In genomic region chr1:37478416-37478815, GRCm38 (mm10) we compare ENCODE assay signal across 11 mouse cellular contexts. TPM values are rescaled to one million over a fixed set of nuclear protein-coding genes. Genes with fewer than 3 reads are reported as not detected.
DNase-seq lines count a peak whose midpoint lies in the region; ATAC-seq and TF ChIP-seq lines count a peak whose summit lies in the region.
"Had no signal": no experiment of that assay in that cellular context is flagged by ENCODE, and none has a peak within 500 bp of the region (broad histone marks: within the 10 kb centered on the region; RNA-seq: fewer than 3 reads in every experiment).

No protein-coding gene starts in this region.

- no peaks in the 10 kb centered on the region for H3K27me3 ChIP-seq in hindbrain, postnatal 0 days (ENCODE audit: insufficient read depth, low read length)
- no peaks in the 10 kb centered on the region for H3K27me3 ChIP-seq in hindbrain, embryonic 12.5 days
- H3K27me3 ChIP-seq in heart, embryonic 14.5 days (ENCODE audit: control insufficient read depth, insufficient read depth, low read length) = no peaks in the 10 kb centered on the region
- H3K27me3 ChIP-seq in midbrain, embryonic 10.5 days (ENCODE audit: low read depth, poor library complexity, severe bottlenecking) = no peaks in the 10 kb centered on the region
- H3K27me3 ChIP-seq: Patski had no signal

- H3K4me3 ChIP-seq in hindbrain, postnatal 0 days (ENCODE audit: low read length) = no peak overlapping the region
- no peak overlapping the region for H3K4me3 ChIP-seq in hindbrain, embryonic 12.5 days
- H3K4me3 ChIP-seq in heart, embryonic 14.5 days (ENCODE audit: control insufficient read depth in 1 of 2, insufficient read depth in 1 of 2, low read depth in 1 of 2, low read length in 2 of 2) = no peak overlapping the region
- no peak overlapping the region for H3K4me3 ChIP-seq in midbrain, embryonic 10.5 days

- no peak for TF ChIP-seq CTCF in hindbrain, postnatal 0 days (IDR thresholded peaks at IDR 0.05; ENCODE audit: low read depth)

- 54% methylated on average over 7 of the region's 7 CpGs for WGBS in hindbrain, postnatal 0 days
- 75% methylated on average over 7 of the region's 7 CpGs for WGBS in hindbrain, embryonic 12.5 days
- WGBS in heart, embryonic 14.5 days = 23% methylated on average over 7 of the region's 7 CpGs
- WGBS in midbrain, embryonic 10.5 days = 84% methylated on average over 7 of the region's 7 CpGs

- no peaks in the 10 kb centered on the region for H3K36me3 ChIP-seq in hindbrain, postnatal 0 days (ENCODE audit: insufficient read depth, low read length)
- H3K36me3 ChIP-seq in hindbrain, embryonic 12.5 days = no peaks in the 10 kb centered on the region
- H3K36me3 ChIP-seq in heart, embryonic 14.5 days (ENCODE audit: control insufficient read depth, insufficient read depth, low read length) = no peaks in the 10 kb centered on the region
- no peaks in the 10 kb centered on the region for H3K36me3 ChIP-seq in midbrain, embryonic 10.5 days

- no peak for ATAC-seq in hindbrain, postnatal 0 days
- no peak for ATAC-seq in hindbrain, embryonic 12.5 days (ENCODE audit: low FRiP score)
- ATAC-seq in heart, embryonic 14.5 days (ENCODE audit: insufficient number of reproducible peaks, insufficient read depth, low FRiP score, low read depth) = no peak
- peak; percentile 45 for ATAC-seq in megakaryocyte progenitor cell, adult 5-6 weeks (replicated peaks; ENCODE audit: poor library complexity)
- ATAC-seq: Patski had no signal

- no peaks in the 10 kb centered on the region; the same call in 1 of the 2 replicates for H3K4me1 ChIP-seq in hindbrain, postnatal 0 days (ENCODE audit: insufficient read depth, low read length)
- H3K4me1 ChIP-seq in hindbrain, embryonic 12.5 days = no peaks in the 10 kb centered on the region
- peaks cover 6 to 11% of the 10 kb centered on the region in 2 experiments for H3K4me1 ChIP-seq in heart, embryonic 14.5 days (ENCODE audit: control insufficient read depth in 2 of 2, insufficient read depth in 2 of 2, low read length in 2 of 2)
- H3K4me1 ChIP-seq in midbrain, embryonic 10.5 days = no peaks in the 10 kb centered on the region

- H3K9me3 ChIP-seq in hindbrain, postnatal 0 days (ENCODE audit: low read length) = no peaks in the 10 kb centered on the region
- no peaks in the 10 kb centered on the region for H3K9me3 ChIP-seq in hindbrain, embryonic 12.5 days (replicated peaks)
- no peaks in the 10 kb centered on the region for H3K9me3 ChIP-seq in heart, embryonic 14.5 days (ENCODE audit: control insufficient read depth, low read length)
- no peaks in the 10 kb centered on the region for H3K9me3 ChIP-seq in midbrain, embryonic 10.5 days (replicated peaks)

- H3K4me2 ChIP-seq in hindbrain, postnatal 0 days (ENCODE audit: low read depth, low read length) = 0 out of 2 replicates have a peak overlapping the region, but pooled peaks have one; percentile 22
- no peak overlapping the region for H3K4me2 ChIP-seq in hindbrain, embryonic 12.5 days (replicated peaks)
- peak overlapping the region; percentile 45 for H3K4me2 ChIP-seq in heart, embryonic 14.5 days (ENCODE audit: low read length)
- H3K4me2 ChIP-seq: hindbrain, embryonic 14.5 days had no signal

- DNase-seq in hindbrain, postnatal 0 days (ENCODE audit: low spot score) = no peak
- peak; percentile 90 for DNase-seq in MEL-GATA-1-ER (ENCODE audit: extremely low read depth, low read depth)
- DNase-seq in left cerebral cortex, adult 18-20 months (ENCODE audit: low spot score in 2 of 2) = no peak
- no peak for DNase-seq in adrenal gland, postnatal 36 days
- no peak for DNase-seq in midbrain, embryonic 10.5 days (ENCODE audit: low spot score)
- DNase-seq: cerebellum, adult 11-12 months had no signal

- H3K9ac ChIP-seq in hindbrain, postnatal 0 days (replicated peaks; ENCODE audit: low read length) = no peak overlapping the region
- H3K9ac ChIP-seq in hindbrain, embryonic 12.5 days = no peak overlapping the region
- no peak overlapping the region for H3K9ac ChIP-seq in heart, embryonic 14.5 days (ENCODE audit: low read length)
- H3K9ac ChIP-seq: hindbrain, embryonic 14.5 days had no signal

- H3K27ac ChIP-seq in hindbrain, postnatal 0 days = 0 out of 2 replicates have a peak overlapping the region, but pooled peaks have one; percentile 11
- H3K27ac ChIP-seq in hindbrain, embryonic 12.5 days = no peak overlapping the region
- peak overlapping the region; percentile 9 to 47; a peak in 3 of 4 replicates for H3K27ac ChIP-seq in heart, embryonic 14.5 days (replicated peaks in 1 of 2; ENCODE audit: control insufficient read depth in 1 of 2, insufficient read depth in 1 of 2, low read depth in 2 of 2, low read length in 2 of 2)
- no peak overlapping the region for H3K27ac ChIP-seq in midbrain, embryonic 10.5 days (replicated peaks)
- H3K27ac ChIP-seq: hindbrain, embryonic 14.5 days had no signal

RNA-seq across cellular contexts. Expression of gene Unc50, which starts 48.5 kb away (rescaled TPM):
- total RNA-seq in hindbrain, postnatal 0 days (2014; rRNA removed) = 63.4 and 70.8 TPM in 2 replicates
- 135 and 138 TPM in 2 replicates for polyA plus RNA-seq in hindbrain, postnatal 0 days (2015; fragmentation: Nextera tagmentation; extraction: Ambion mirVana)
- 113 and 114 TPM in 2 replicates for polyA plus RNA-seq in hindbrain, embryonic 12.5 days (2016; fragmentation: Nextera tagmentation; extraction: Ambion mirVana)
- polyA plus RNA-seq in heart, embryonic 14.5 days (2014; fragmentation: Nextera tagmentation; extraction: Ambion mirVana) = 83.8 and 91.0 TPM in 2 replicates
- total RNA-seq in megakaryocyte progenitor cell, adult 5-6 weeks (2015) = 79.2 and 90.5 TPM in 2 replicates
- total RNA-seq in megakaryocyte progenitor cell, adult 5-6 weeks (2017) = 51.2 and 55.2 TPM in 2 replicates
- 10 to 100 TPM; 58.5 to 59.5 TPM for total RNA-seq in left cerebral cortex, adult 18-20 months (2021)
- 10 to 100 TPM; 65.1 to 73.8 TPM for total RNA-seq in adrenal gland, postnatal 36 days (2021)
- 125 TPM in 2 replicates for polyA plus RNA-seq in midbrain, embryonic 10.5 days (2016; fragmentation: Nextera tagmentation; extraction: Ambion mirVana)

RNA-seq across cellular contexts. Expression of gene Coa5, which starts 48.5 kb away (rescaled TPM):
- 44.4 and 48.7 TPM in 2 replicates for total RNA-seq in hindbrain, postnatal 0 days (2014; rRNA removed)
- 40.9 and 43.7 TPM in 2 replicates for polyA plus RNA-seq in hindbrain, postnatal 0 days (2015; fragmentation: Nextera tagmentation; extraction: Ambion mirVana)
- 52.3 and 53.5 TPM in 2 replicates for polyA plus RNA-seq in hindbrain, embryonic 12.5 days (2016; fragmentation: Nextera tagmentation; extraction: Ambion mirVana)
- 72.0 and 78.3 TPM in 2 replicates for polyA plus RNA-seq in heart, embryonic 14.5 days (2014; fragmentation: Nextera tagmentation; extraction: Ambion mirVana)
- 84.4 and 88.5 TPM in 2 replicates for total RNA-seq in megakaryocyte progenitor cell, adult 5-6 weeks (2015)
- 61.6 and 68.1 TPM in 2 replicates for total RNA-seq in megakaryocyte progenitor cell, adult 5-6 weeks (2017)
- 10 to 100 TPM; 66.0 to 66.1 TPM for total RNA-seq in left cerebral cortex, adult 18-20 months (2021)
- 100 to 1,000 TPM; 103 to 112 TPM for total RNA-seq in adrenal gland, postnatal 36 days (2021)
- 55.3 and 61.7 TPM in 2 replicates for polyA plus RNA-seq in midbrain, embryonic 10.5 days (2016; fragmentation: Nextera tagmentation; extraction: Ambion mirVana)

Comparison
In these comparisons a context has a peak if more than half of its experiments do, and no peak if none do; other contexts are left out.
1. H3K27ac ChIP-seq: peak in hindbrain, postnatal 0 days (single experiment) and heart, embryonic 14.5 days (2 of 2); none in hindbrain, embryonic 12.5 days (single experiment) and midbrain, embryonic 10.5 days (single experiment).